Mouse (Mus musculus): ENCODE results near the gene Olfr722.
A peak's percentile ranks its signal among the peaks of the same experiment; 100 is the strongest.
"Not testable (repeated sequence)": the region's sequence is repeated elsewhere in the genome, so short reads cannot be mapped to it uniquely, and the experiment has no call there.

Gene Olfr722

GRCm38 (mm10) chr14:49901899-49902298 lies at the start of gene Olfr722:
Gene Olfr722, minus strand, starts transcription at chr14:49901999.
- DNase-seq (ENCODE audit: extremely low spot score, low read depth, low spot score) = no peak

GRCm38 (mm10) chr14:49931687-49932086 lies 29.9 kb upstream of the Olfr722 start, which contains the start of gene Olfr723:
Gene Olfr723, minus strand, starts transcription at chr14:49931787.
- not testable (repeated sequence) for DNase-seq (ENCODE audit: extremely low spot score, low read depth, low spot score)

GRCm38 (mm10) chr14:49860387-49860786 lies 41.4 kb downstream of the Olfr722 start:
- peak; percentile 18 for DNase-seq (ENCODE audit: extremely low spot score, low read depth, low spot score)

Measured in hindlimb bud, embryonic 11.5 days (tissue).